Mouse (Mus musculus): ENCODE data around the gene Tgm1. TPM values are rescaled to one million over a fixed set of nuclear protein-coding genes. Genes with fewer than 3 reads are reported as not detected.

Tgm1 gene
- polyA plus RNA-seq, 1 experiment from 2014 or later: 1.1 TPM

DNA sequence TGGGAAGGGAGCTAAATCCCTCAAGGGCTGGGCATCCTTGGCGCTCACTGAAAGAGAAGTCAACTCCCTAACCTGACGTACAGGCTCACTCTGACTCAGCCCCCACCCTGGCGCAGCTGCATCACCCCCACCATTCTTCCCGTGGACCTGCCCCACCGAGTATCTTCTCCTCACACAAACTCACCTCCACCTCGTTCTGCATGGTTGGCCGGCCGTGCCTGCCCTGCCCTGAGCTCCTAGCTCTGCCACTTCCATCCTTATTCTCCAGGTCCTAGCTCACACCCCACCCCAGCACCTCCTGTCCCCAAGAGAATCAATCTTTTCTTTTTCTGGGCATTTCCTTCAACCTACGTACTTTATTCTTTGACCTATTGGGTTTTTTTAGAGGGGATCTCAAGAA lies 12.6 kb downstream of the Tgm1 start:
- H3K27me3 ChIP-seq (replicated peaks; ENCODE audit: control insufficient read depth, insufficient read depth, low read length): no peaks in the 10 kb centered on the region
- no peak overlapping the region for H3K9ac ChIP-seq (ENCODE audit: low read depth, low read length)
- TF ChIP-seq CTCF (IDR thresholded peaks at IDR 0.05; ENCODE audit: low read depth): no peak
- no peaks in the 10 kb centered on the region for H3K9me3 ChIP-seq (ENCODE audit: control insufficient read depth)
- ATAC-seq: no peak
- no peaks in the 10 kb centered on the region for H3K4me1 ChIP-seq (replicated peaks; ENCODE audit: control insufficient read depth, insufficient read depth, low read length)
- H3K4me3 ChIP-seq (ENCODE audit: low read depth, low read length): no peak overlapping the region
- H3K4me2 ChIP-seq (replicated peaks; ENCODE audit: low read depth): no peak overlapping the region
- no peaks in the 10 kb centered on the region for H3K36me3 ChIP-seq (ENCODE audit: control insufficient read depth, insufficient read depth)
- H3K27ac ChIP-seq (ENCODE audit: low read depth, low read length): no peak overlapping the region
- 68% methylated on average over 9 of the region's 9 CpGs for WGBS

DNA sequence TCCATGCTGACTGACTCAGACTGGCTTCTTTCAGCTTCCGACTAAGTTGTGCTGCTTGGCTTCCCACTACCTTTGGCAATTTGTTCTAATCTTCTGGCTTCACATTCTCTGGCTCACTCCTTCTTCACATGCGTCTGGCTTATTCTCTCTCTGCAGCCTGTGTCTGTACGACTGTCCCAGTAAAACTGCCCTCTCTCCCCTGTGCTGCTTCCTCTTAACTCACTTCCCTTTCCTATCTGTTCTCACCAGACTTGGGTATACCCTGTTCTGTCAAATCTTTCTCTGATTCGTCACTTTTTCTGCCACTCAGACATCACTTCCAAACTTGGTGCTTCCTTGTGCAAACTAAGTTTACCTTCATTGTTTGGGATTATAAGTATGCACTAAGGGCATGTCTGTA lies 16.5 kb downstream of the Tgm1 start:
- no peaks in the 10 kb centered on the region for H3K9me3 ChIP-seq (ENCODE audit: control insufficient read depth)
- no peak for ATAC-seq
- H3K27ac ChIP-seq (ENCODE audit: low read depth, low read length): no peak overlapping the region
- H3K36me3 ChIP-seq (ENCODE audit: control insufficient read depth, insufficient read depth): no peaks in the 10 kb centered on the region
- no peak for TF ChIP-seq CTCF (IDR thresholded peaks at IDR 0.05; ENCODE audit: low read depth)
- no peaks in the 10 kb centered on the region for H3K27me3 ChIP-seq (replicated peaks; ENCODE audit: control insufficient read depth, insufficient read depth, low read length)
- no peaks in the 10 kb centered on the region for H3K4me1 ChIP-seq (replicated peaks; ENCODE audit: control insufficient read depth, insufficient read depth, low read length)
- 77% methylated on average over 4 of the region's 4 CpGs for WGBS
- no peak overlapping the region for H3K9ac ChIP-seq (ENCODE audit: low read depth, low read length)
- H3K4me2 ChIP-seq (replicated peaks; ENCODE audit: low read depth): no peak overlapping the region
- no peak overlapping the region for H3K4me3 ChIP-seq (ENCODE audit: low read depth, low read length)

DNA sequence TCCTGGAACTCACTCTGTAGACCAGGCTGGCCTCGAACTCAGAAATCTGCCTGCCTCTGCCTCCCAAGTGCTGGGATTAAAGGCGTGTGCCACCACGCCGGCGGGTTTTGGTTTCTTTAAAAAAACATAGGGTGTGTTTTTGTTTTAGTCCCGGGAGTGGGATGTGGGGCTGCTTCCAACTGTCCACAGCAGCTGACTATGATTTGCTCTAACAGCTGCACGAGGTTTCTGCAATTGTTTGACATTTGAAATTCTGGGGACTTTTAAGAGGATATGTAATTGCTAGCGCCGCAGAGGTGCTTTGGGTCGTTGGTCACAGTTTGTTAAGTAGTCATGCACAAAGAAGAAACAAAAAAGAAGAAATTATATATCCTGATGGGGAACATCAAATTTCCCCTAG lies 24.3 kb downstream of the Tgm1 start:
- Histone ChIP-seq H3K9ac (ENCODE audit: low read depth, low read length) (no peak overlapping the region), H3K36me3 (ENCODE audit: control insufficient read depth, insufficient read depth) (no peaks in the 10 kb centered on the region), H3K9me3 (ENCODE audit: control insufficient read depth) (no peaks in the 10 kb centered on the region), H3K4me1 (replicated peaks; ENCODE audit: control insufficient read depth, insufficient read depth, low read length) (no peaks in the 10 kb centered on the region), H3K4me3 (ENCODE audit: low read depth, low read length) (no peak overlapping the region), H3K27ac (ENCODE audit: low read depth, low read length) (no peak overlapping the region), H3K27me3 (replicated peaks; ENCODE audit: control insufficient read depth, insufficient read depth, low read length) (no peaks in the 10 kb centered on the region), H3K4me2 (replicated peaks; ENCODE audit: low read depth) (no peak overlapping the region)
- no peak for ATAC-seq
- no peak for TF ChIP-seq CTCF (IDR thresholded peaks at IDR 0.05; ENCODE audit: low read depth)
- 69% methylated on average over 10 of the region's 10 CpGs for WGBS

DNA sequence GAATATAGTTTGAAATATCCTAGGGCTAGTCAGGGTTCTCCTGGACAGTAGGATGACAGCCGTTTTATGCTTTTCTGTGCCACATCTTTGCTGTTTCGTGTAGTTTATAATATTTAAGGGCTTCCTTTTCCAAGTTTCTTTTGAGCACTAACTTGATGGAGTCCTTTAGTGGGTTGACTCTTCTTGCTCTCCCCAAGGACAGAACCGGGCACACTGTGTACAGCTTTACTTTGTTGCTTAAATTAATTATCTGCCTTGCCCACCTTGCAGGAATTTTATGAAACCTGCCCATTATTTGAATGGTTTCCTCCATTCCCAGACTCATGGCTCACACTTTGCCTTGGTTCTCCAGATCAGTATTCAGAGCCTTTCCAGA lies 31.6 kb downstream of the Tgm1 start:
- ATAC-seq: peak; percentile 2; the same call in 1 of the 2 replicates
- TF ChIP-seq CTCF (IDR thresholded peaks at IDR 0.05; ENCODE audit: low read depth): no peak
- Histone ChIP-seq H3K4me1 (replicated peaks; ENCODE audit: control insufficient read depth, insufficient read depth, low read length) (no peaks in the 10 kb centered on the region), H3K4me3 (ENCODE audit: low read depth, low read length) (peak overlapping the region; percentile 66), H3K9ac (ENCODE audit: low read depth, low read length) (no peak overlapping the region), H3K27me3 (replicated peaks; ENCODE audit: control insufficient read depth, insufficient read depth, low read length) (no peaks in the 10 kb centered on the region), H3K9me3 (ENCODE audit: control insufficient read depth) (no peaks in the 10 kb centered on the region), H3K4me2 (replicated peaks; ENCODE audit: low read depth) (peak overlapping the region; percentile 81), H3K36me3 (ENCODE audit: control insufficient read depth, insufficient read depth) (peaks cover 25% of the 10 kb centered on the region), H3K27ac (ENCODE audit: low read depth, low read length) (no peak overlapping the region)
- 8% methylated on average over 3 of the region's 3 CpGs for WGBS

DNA sequence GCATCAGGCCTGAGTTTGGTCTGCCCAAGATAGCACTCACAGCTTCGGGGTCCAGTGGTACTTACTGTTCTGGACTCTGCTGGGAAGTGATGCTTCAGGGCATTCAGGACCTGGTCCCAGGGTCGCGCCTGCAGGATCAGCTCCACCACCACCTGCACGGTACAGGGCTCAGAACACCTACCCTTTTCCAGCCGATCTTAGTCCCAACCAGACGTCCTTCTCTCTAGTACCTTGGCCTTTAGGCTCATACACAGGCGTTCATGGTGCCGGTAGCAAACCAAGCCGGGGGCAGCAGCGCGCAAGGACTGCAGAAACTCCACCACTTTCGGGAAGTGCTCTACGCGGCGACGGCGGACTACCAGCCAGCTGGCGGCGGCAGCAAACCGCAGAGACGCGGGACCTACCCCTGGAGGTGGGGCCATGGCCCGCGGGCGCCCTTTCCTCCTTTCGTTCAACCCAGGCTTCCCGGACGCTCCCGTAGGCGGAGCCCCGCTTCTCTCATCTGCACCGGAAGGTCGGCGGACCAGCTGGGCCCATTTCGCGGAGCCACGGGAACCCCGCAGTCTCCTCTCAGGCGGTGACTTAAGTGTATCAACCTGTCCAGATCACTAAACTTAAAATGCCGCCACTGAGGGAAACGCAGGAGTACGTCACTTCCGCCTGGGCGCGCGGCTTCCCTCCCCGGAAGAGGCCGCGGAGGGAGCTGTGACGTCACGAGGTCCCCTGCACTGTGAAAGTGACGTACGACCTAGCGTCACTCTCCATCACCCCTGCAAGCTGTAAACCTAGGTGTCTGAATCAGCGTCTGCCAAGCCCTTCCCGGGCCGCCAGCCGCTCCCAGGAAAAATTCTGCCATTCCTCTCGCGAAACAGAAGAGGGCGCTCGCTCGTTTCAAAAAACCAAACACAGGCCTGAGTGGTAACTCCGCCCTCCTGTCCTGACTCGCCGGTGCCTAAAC lies 32.3 kb downstream of the Tgm1 start, which contains the start of gene Tinf2:
Gene Tinf2, minus strand, starts transcription at position 661 of the 958 bp plus-strand sequence.
- Histone ChIP-seq H3K27me3 (replicated peaks; ENCODE audit: control insufficient read depth, insufficient read depth, low read length) (no peaks in the 10 kb centered on the region), H3K36me3 (ENCODE audit: control insufficient read depth, insufficient read depth) (peaks cover 32% of the 10 kb centered on the region), H3K9ac (ENCODE audit: low read depth, low read length) (peak within 1 kb of the TSS; percentile 56), H3K27ac (ENCODE audit: low read depth, low read length) (peak within 1 kb of the TSS; percentile 87), H3K4me1 (replicated peaks; ENCODE audit: control insufficient read depth, insufficient read depth, low read length) (no peaks in the 10 kb centered on the region), H3K4me2 (replicated peaks; ENCODE audit: low read depth) (peak within 1 kb of the TSS; percentile 81), H3K9me3 (ENCODE audit: control insufficient read depth) (no peaks in the 10 kb centered on the region), H3K4me3 (ENCODE audit: low read depth, low read length) (peak within 1 kb of the TSS; percentile 66)
- peak; percentile 98 for ATAC-seq
- WGBS: under 1% methylated on average over 66 of the region's 66 CpGs
- TF ChIP-seq CTCF (IDR thresholded peaks at IDR 0.05; ENCODE audit: low read depth): peak; percentile 89

GRCm38 (mm10) chr14:55677615-55678014 lies 36.1 kb downstream of the Tgm1 start:
- Histone ChIP-seq H3K4me1 (replicated peaks; ENCODE audit: control insufficient read depth, insufficient read depth, low read length) (no peaks in the 10 kb centered on the region), H3K36me3 (ENCODE audit: control insufficient read depth, insufficient read depth) (peaks cover 48% of the 10 kb centered on the region), H3K4me3 (ENCODE audit: low read depth, low read length) (no peak overlapping the region), H3K27me3 (replicated peaks; ENCODE audit: control insufficient read depth, insufficient read depth, low read length) (no peaks in the 10 kb centered on the region), H3K27ac (ENCODE audit: low read depth, low read length) (no peak overlapping the region; the same call in 1 of the 2 replicates), H3K9me3 (ENCODE audit: control insufficient read depth) (no peaks in the 10 kb centered on the region), H3K9ac (ENCODE audit: low read depth, low read length) (no peak overlapping the region), H3K4me2 (replicated peaks; ENCODE audit: low read depth) (no peak overlapping the region)
- WGBS: 90% methylated on average over 4 of the region's 4 CpGs
- no peak for ATAC-seq
- no peak for TF ChIP-seq CTCF (IDR thresholded peaks at IDR 0.05; ENCODE audit: low read depth)
